Mouse (Mus musculus) heart, embryonic 12.5 days (tissue): Measurements from ENCODE around the gene Snapc5. TPM values are rescaled to one million over a fixed set of nuclear protein-coding genes. Genes with fewer than 3 reads are reported as not detected.

Experiments used
- ATAC-seq: fragments of 200-750 bp; cut with Nextera tagmentation; 2 replicates; pipeline ENCODE4 v1.8.0; 2017; ENCODE audit warnings: moderate TSS enrichment, moderate library complexity; ENCODE audit not compliant: insufficient number of reproducible peaks, low FRiP score
- H3K27ac ChIP-seq: fragments of 300-500 bp; sonication (generic); 2 replicates; pipeline ENCODE4 v1.5.1; 2016; ENCODE audit warnings: mild to moderate bottlenecking, moderate library complexity; ENCODE audit not compliant: poor library complexity, severe bottlenecking
- H3K27me3 ChIP-seq: fragments of 300-500 bp; sonication (generic); replicated peaks from 2 replicates; pipeline ENCODE4 v1.6.1; 2016; ENCODE audit warnings: mild to moderate bottlenecking, moderate library complexity
- H3K36me3 ChIP-seq: fragments of 300-500 bp; sonication (generic); 2 replicates; pipeline ENCODE4 v1.6.1; 2016; ENCODE audit warnings: mild to moderate bottlenecking, moderate library complexity
- H3K4me1 ChIP-seq: fragments of 300-500 bp; sonication (generic); replicated peaks from 2 replicates; pipeline ENCODE4 v1.6.1; 2016; ENCODE audit warnings: mild to moderate bottlenecking
- H3K4me2 ChIP-seq: fragments of 300-500 bp; sonication (generic); 2 replicates; pipeline ENCODE4 v1.6.1; 2016; ENCODE audit warnings: mild to moderate bottlenecking, moderate library complexity
- H3K4me3 ChIP-seq: fragments of 300-500 bp; sonication (generic); 2 replicates; pipeline ENCODE4 v1.5.1; 2016; ENCODE audit warnings: mild to moderate bottlenecking
- H3K9ac ChIP-seq: fragments of 300-500 bp; sonication (generic); 2 replicates; pipeline ENCODE4 v1.6.1; 2016; ENCODE audit warnings: mild to moderate bottlenecking, moderate library complexity
- H3K9me3 ChIP-seq: fragments of 300-500 bp; sonication (generic); replicated peaks from 2 replicates; pipeline ENCODE4 v1.6.1; 2016; ENCODE audit warnings: mild to moderate bottlenecking, moderate library complexity
- WGBS: fragments of 180-500 bp; shearing (Covaris S2); methylation state at CpG from one replicate; pipeline ENCODE4 v1.1.7; 2016; 5-methylcytosine and 5-hydroxymethylcytosine counted together
- polyA plus RNA-seq: library from polyadenylated mRNA; unstranded; fragments of >200 nt; fragmentation: Nextera tagmentation; extraction: Ambion mirVana; gene quantifications from 2 replicates; pipeline ENCODE4 v1.2.1, GENCODE M21; 2016

Gene Snapc5
- polyA plus RNA-seq, 1 experiment from 2014 or later = 21.9 TPM

GRCm38 (mm10) chr9:64199897-64200296 lies 20.8 kb downstream of the Snapc5 start:
- Histone ChIP-seq H3K9me3 (no peaks in the 10 kb centered on the region), H3K36me3 (peaks cover 51% of the 10 kb centered on the region), H3K27ac (no peak overlapping the region), H3K27me3 (no peaks in the 10 kb centered on the region), H3K9ac (no peak overlapping the region), H3K4me3 (no peak overlapping the region), H3K4me2 (no peak overlapping the region), H3K4me1 (0 out of 2 replicates have a peak, but pooled peaks cover 6% of the 10 kb centered on the region)
- no peak for ATAC-seq
- 68% methylated on average over 2 of the region's 2 CpGs for WGBS

- no peak overlapping the region for H3K27ac ChIP-seq
- H3K9me3 ChIP-seq = no peaks in the 10 kb centered on the region
- no peak overlapping the region for H3K9ac ChIP-seq
- no peak for ATAC-seq
- H3K4me2 ChIP-seq = no peak overlapping the region
- H3K4me1 ChIP-seq = no peaks in the 10 kb centered on the region
- no peak overlapping the region for H3K4me3 ChIP-seq
- no peaks in the 10 kb centered on the region for H3K27me3 ChIP-seq
- H3K36me3 ChIP-seq = peaks cover 68% of the 10 kb centered on the region
Observed at GRCm38 (mm10) chr9:64202331-64202730, 23.3 kb downstream of the Snapc5 start.

GRCm38 (mm10) chr9:64202866-64203265 lies 23.8 kb downstream of the Snapc5 start:
- Histone ChIP-seq H3K9ac (no peak overlapping the region), H3K4me1 (0 out of 2 replicates have a peak, but pooled peaks cover 2% of the 10 kb centered on the region), H3K4me2 (no peak overlapping the region), H3K4me3 (no peak overlapping the region), H3K27ac (no peak overlapping the region), H3K36me3 (peaks cover 63% of the 10 kb centered on the region), H3K9me3 (no peaks in the 10 kb centered on the region), H3K27me3 (no peaks in the 10 kb centered on the region)
- no peak for ATAC-seq

GRCm38 (mm10) chr9:64207509-64208084 lies 28.5 kb downstream of the Snapc5 start:
- H3K27ac ChIP-seq = no peak overlapping the region
- H3K36me3 ChIP-seq = peaks cover 75% of the 10 kb centered on the region
- WGBS = 64% methylated on average over 3 of the region's 3 CpGs
- no peaks in the 10 kb centered on the region for H3K27me3 ChIP-seq
- H3K4me1 ChIP-seq = 0 out of 2 replicates have a peak, but pooled peaks cover 5% of the 10 kb centered on the region
- H3K4me2 ChIP-seq = no peak overlapping the region
- no peak overlapping the region for H3K4me3 ChIP-seq
- ATAC-seq = no peak
- H3K9ac ChIP-seq = no peak overlapping the region
- no peaks in the 10 kb centered on the region for H3K9me3 ChIP-seq

- no peak for ATAC-seq
- Histone ChIP-seq H3K27ac (no peak overlapping the region), H3K4me1 (peaks cover 20% of the 10 kb centered on the region), H3K4me2 (no peak overlapping the region), H3K9me3 (no peaks in the 10 kb centered on the region), H3K27me3 (no peaks in the 10 kb centered on the region), H3K9ac (no peak overlapping the region), H3K4me3 (no peak overlapping the region), H3K36me3 (peaks cover 31% of the 10 kb centered on the region)
- WGBS = 90% methylated on average over 17 of the region's 17 CpGs
Observed at GRCm38 (mm10) chr9:64214452-64214851, 35.4 kb downstream of the Snapc5 start.

- H3K4me1 ChIP-seq = peaks cover 24% of the 10 kb centered on the region
- ATAC-seq = no peak
- 59% methylated on average over 4 of the region's 4 CpGs for WGBS
Observed at GRCm38 (mm10) chr9:64216090-64216489, 37.0 kb downstream of the Snapc5 start.

GRCm38 (mm10) chr9:64216641-64217040 lies 37.6 kb downstream of the Snapc5 start:
- H3K4me1 ChIP-seq = peaks cover 24% of the 10 kb centered on the region
- no peak overlapping the region for H3K9ac ChIP-seq
- H3K4me2 ChIP-seq = no peak overlapping the region
- ATAC-seq = no peak
- H3K4me3 ChIP-seq = no peak overlapping the region
- peaks cover 14% of the 10 kb centered on the region for H3K36me3 ChIP-seq
- no peak overlapping the region for H3K27ac ChIP-seq
- H3K9me3 ChIP-seq = no peaks in the 10 kb centered on the region
- WGBS = 78% methylated on average over 2 of the region's 2 CpGs
- H3K27me3 ChIP-seq = no peaks in the 10 kb centered on the region

More at GRCm38 (mm10) chr9:64216090-64216489, 37.0 kb downstream of the Snapc5 start:
- no peak overlapping the region for H3K27ac ChIP-seq
- no peaks in the 10 kb centered on the region for H3K27me3 ChIP-seq
- no peak overlapping the region for H3K9ac ChIP-seq
- H3K36me3 ChIP-seq = peaks cover 18% of the 10 kb centered on the region
- H3K4me3 ChIP-seq = no peak overlapping the region
- H3K4me2 ChIP-seq = no peak overlapping the region
- no peaks in the 10 kb centered on the region for H3K9me3 ChIP-seq

GRCm38 (mm10) chr9:64217887-64218286 lies 38.8 kb downstream of the Snapc5 start:
- no peaks in the 10 kb centered on the region for H3K9me3 ChIP-seq
- H3K4me3 ChIP-seq = no peak overlapping the region
- H3K9ac ChIP-seq = no peak overlapping the region
- H3K27ac ChIP-seq = no peak overlapping the region
- H3K27me3 ChIP-seq = no peaks in the 10 kb centered on the region
- peaks cover 3% of the 10 kb centered on the region; the same call in 1 of the 2 replicates for H3K36me3 ChIP-seq
- no peak overlapping the region for H3K4me2 ChIP-seq
- peaks cover 24% of the 10 kb centered on the region for H3K4me1 ChIP-seq
- no peak for ATAC-seq

- H3K36me3 ChIP-seq = 0 out of 2 replicates have a peak, but pooled peaks cover 2% of the 10 kb centered on the region
- no peaks in the 10 kb centered on the region for H3K9me3 ChIP-seq
- H3K4me3 ChIP-seq = no peak overlapping the region
- H3K4me1 ChIP-seq = peaks cover 24% of the 10 kb centered on the region
- H3K4me2 ChIP-seq = no peak overlapping the region
- 82% methylated on average over 1 of the region's 1 CpGs for WGBS
- ATAC-seq = no peak
- H3K27ac ChIP-seq = no peak overlapping the region
- H3K9ac ChIP-seq = no peak overlapping the region
- no peaks in the 10 kb centered on the region for H3K27me3 ChIP-seq
Observed at GRCm38 (mm10) chr9:64219305-64219704, 40.2 kb downstream of the Snapc5 start.

GRCm38 (mm10) chr9:64219772-64220420 lies 40.8 kb downstream of the Snapc5 start:
- H3K4me3 ChIP-seq = no peak overlapping the region
- H3K4me1 ChIP-seq = peaks cover 30% of the 10 kb centered on the region
- H3K4me2 ChIP-seq = no peak overlapping the region
- H3K27me3 ChIP-seq = no peaks in the 10 kb centered on the region
- no peak overlapping the region for H3K9ac ChIP-seq
- H3K27ac ChIP-seq = no peak overlapping the region
- 85% methylated on average over 10 of the region's 10 CpGs for WGBS
- ATAC-seq = no peak
- H3K36me3 ChIP-seq = no peaks in the 10 kb centered on the region
- H3K9me3 ChIP-seq = no peaks in the 10 kb centered on the region

GRCm38 (mm10) chr9:64220603-64221002 lies 41.5 kb downstream of the Snapc5 start:
- Histone ChIP-seq H3K9me3 (no peaks in the 10 kb centered on the region), H3K36me3 (no peaks in the 10 kb centered on the region), H3K4me3 (no peak overlapping the region), H3K9ac (no peak overlapping the region), H3K4me2 (no peak overlapping the region), H3K4me1 (peaks cover 32% of the 10 kb centered on the region), H3K27ac (no peak overlapping the region), H3K27me3 (no peaks in the 10 kb centered on the region)
- 56% methylated on average over 1 of the region's 1 CpGs for WGBS
- ATAC-seq = no peak

- Histone ChIP-seq H3K9me3 (no peaks in the 10 kb centered on the region), H3K4me1 (peaks cover 36% of the 10 kb centered on the region), H3K27me3 (no peaks in the 10 kb centered on the region), H3K36me3 (no peaks in the 10 kb centered on the region), H3K9ac (no peak overlapping the region), H3K27ac (no peak overlapping the region), H3K4me2 (no peak overlapping the region), H3K4me3 (no peak overlapping the region)
- 89% methylated on average over 4 of the region's 4 CpGs for WGBS
- no peak for ATAC-seq
Observed at GRCm38 (mm10) chr9:64221480-64221879, 42.4 kb downstream of the Snapc5 start.
